Mouse (Mus musculus): ENCODE measurements at regions not wholly inside any gene's neighbourhood (a gene's known extent, or its start where the extent isn't known, plus 50 kb on each side); places are given as distances from the start of the nearest gene placed in this dataset.

- no peak for DNase-seq (ENCODE audit: low read depth, low spot score)
Observed at GRCm38 (mm10) chr10:17513756-17514155, 209.3 kb upstream of the Cited2 start.

GRCm38 (mm10) chr10:17516068-17516467, 206.9 kb upstream of the Cited2 start:
- DNase-seq (ENCODE audit: low read depth, low spot score), result no peak

- no peak for DNase-seq (ENCODE audit: low read depth, low spot score)
Observed at GRCm38 (mm10) chr10:17518423-17519175, 204.4 kb upstream of the Cited2 start.

DNA sequence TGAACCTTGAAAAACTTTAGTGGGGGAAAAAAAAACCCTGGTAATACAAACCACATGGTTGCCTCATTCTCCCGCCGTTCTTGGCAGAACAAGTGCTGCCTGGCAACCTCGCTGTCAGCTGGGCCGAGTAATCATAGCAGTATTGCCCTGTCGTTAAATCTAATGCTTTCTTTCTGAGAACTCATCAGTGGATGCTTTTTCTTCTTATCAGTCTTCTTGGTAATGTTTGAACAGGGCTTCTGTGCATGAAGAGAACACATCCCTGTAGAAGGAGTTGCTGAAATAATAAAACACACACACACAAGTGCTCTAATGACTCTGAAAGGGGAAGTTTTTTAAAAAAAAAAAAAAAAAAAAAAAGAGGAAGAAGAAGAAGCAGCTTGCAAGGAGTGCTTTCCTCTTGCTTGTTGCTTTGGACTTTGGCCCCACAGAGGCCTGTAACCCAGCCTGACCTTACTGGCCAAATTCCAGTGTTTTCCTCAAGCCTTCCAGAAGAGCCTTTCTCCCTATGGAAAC, 200.9 kb upstream of the Cited2 start:
- DNase-seq (ENCODE audit: low read depth, low spot score), result peak; percentile 5

DNA sequence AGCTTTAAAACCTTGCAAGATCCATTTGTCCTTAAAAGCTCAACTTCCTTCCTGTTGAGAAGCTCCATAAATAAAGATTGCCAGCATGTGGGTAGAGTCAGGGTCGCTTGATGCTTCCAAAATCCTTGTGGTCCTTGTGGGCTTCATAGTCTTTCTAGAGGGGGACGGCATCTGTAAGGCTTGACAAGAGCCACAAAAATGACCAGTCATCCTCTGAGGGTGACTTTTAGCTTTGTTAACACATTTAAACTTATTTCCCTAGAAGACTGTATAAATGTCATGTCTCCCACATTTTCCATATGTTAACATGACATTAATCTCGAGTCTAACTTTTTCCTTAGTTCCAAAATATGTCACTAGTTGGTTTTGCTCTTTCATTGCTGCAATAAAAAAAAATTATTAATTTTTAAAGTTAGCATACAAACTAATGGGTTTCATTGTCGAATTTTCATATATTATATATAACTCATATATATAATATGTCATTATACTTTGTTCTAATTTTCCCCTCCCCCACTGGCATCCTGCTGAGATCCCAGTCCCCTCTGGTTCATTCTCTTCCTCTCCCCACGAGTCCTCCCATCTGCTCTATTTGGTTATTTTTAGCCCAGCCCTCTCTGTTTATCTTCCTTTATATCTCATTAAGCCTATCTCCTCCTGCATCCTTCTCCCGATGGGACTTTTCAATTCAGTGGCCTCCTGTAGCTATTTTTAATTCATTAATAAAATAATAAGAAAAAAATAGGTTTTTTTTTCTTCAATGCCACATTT, 199.3 kb upstream of the Cited2 start:
- no peak for DNase-seq (ENCODE audit: low read depth, low spot score)

DNA sequence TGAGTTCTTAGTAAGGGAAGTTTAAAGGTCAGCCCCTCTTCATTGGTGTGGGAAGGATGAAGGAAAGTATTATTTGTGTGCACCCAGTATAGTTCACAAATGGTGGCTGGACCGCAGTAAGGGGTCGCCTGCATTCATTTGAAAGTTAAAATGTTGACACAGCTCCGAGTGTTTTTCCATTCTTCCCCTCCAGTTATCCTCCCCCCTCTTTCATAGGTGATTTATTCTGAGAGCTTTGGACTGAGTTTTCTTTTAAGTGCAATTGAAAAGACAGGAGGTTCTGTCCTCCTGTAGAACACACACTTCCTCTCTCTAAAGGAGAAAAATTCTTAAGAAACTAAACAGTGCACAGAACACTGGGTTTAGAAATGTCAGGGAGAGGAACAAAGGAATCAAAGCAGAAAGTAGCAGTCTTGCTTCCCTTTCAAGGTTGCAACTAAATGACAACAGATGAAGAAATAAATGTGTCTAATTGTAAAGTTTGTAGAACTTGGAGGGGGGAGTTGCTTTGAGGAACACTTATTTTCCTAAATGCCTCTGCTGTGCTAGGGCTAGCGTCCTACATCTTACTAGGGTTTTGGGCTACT, 195.8 kb upstream of the Cited2 start:
- no peak for DNase-seq (ENCODE audit: low read depth, low spot score)

DNA sequence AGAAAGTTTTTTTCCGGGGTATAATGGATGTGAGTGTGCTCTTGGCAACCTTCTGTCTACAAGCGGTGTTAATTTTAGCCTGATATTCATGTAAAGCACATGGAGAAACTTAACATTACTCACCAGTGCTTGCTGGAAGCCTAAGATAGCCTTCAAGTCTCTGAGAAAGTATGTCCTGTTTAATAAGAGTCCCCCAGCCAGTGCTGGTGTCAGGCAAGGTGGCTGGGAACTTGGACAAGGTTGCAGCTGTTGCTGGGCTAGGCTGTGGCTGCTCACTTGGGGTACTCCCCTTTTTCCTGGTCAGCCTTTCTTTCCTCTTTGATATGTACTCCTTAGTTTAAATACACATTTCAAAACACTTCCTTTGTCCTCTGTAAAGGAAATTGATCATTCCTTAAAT, 194.9 kb upstream of the Cited2 start:
- DNase-seq (ENCODE audit: low read depth, low spot score), result no peak

- no peak for DNase-seq (ENCODE audit: low read depth, low spot score)
Observed at GRCm38 (mm10) chr10:17528846-17529245, 194.2 kb upstream of the Cited2 start.

DNA sequence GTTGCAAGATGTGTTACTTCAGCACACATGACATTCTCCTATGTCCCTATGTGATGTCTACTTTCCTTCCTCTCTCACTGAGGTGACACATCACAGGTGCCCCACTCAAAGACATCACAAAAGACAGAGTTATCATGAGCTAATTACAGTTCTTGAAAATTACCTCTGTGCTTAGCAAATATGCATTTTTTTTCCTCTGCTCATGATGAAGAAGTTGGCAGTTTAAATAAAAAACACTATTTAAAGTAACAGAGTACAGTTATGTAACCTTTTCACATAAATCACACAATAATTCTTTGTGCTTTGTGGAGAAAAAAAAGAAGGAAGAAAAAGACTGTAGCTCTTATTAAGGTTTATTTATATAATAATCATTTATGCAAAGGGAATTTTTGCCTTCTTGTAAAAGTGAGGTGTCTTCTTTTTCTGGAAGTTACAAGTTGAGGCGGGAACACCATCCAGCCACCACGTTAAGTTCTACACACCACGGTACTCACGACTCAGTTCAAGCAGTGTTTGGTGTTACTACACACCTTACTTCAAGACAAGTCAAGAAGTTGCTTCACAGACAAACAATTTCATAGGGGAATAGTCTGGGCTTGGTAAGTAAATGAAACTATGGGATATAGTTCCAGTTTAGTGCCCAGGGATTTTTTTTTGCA, 193.0 kb upstream of the Cited2 start:
- DNase-seq (ENCODE audit: low read depth, low spot score), result no peak

- DNase-seq (ENCODE audit: low read depth, low spot score), result no peak
Observed at GRCm38 (mm10) chr10:17531021-17531420, 192.0 kb upstream of the Cited2 start.

- DNase-seq (ENCODE audit: low read depth, low spot score), result no peak
Observed at GRCm38 (mm10) chr10:17538944-17539533, 184.0 kb upstream of the Cited2 start.

DNA sequence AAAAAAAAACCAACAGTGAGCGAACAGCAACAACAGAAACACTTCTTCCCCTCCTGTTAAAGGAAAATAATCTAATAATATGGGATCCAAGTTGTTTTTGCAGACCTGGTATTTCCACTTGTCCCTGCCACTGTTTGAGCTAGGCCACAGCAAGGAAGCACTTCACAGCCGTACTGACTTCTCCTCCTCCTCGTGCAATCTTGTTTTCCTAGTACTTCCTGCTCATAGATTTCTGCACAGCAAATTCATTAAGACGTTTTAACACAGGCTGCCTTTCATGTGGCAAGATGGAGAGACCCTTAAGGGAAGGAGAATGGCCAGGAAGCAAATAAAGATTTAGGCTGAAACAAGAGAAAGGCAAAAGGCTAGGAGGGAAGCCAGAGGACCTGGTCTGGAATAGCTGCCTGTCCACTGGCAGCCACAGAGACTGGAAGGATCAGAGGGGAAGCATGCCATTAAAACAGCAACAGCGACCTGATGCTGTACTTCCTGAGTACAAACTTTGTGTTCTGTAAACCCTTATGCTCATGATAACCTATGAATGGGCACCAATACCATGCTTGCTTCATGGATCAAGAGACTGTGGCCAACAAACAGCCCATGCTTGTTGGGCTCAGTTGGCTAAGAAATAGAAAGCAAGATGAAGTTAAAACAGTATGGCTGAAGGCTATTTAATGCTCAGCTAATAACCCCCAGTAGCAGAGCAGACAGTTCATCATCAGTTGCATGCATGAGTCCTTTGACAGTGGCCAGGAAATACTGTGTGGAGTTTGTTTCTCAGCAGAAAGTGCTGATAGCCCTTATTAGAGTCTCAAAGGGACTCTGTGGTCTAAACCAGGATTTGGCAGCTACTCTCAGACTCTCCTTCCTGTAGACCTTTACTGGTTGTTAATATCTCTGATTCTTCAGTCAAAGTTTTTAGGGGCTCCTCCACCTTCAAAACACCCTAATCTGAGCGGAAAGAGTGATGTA, 182.3 kb upstream of the Cited2 start:
- DNase-seq (ENCODE audit: low read depth, low spot score), result no peak

DNA sequence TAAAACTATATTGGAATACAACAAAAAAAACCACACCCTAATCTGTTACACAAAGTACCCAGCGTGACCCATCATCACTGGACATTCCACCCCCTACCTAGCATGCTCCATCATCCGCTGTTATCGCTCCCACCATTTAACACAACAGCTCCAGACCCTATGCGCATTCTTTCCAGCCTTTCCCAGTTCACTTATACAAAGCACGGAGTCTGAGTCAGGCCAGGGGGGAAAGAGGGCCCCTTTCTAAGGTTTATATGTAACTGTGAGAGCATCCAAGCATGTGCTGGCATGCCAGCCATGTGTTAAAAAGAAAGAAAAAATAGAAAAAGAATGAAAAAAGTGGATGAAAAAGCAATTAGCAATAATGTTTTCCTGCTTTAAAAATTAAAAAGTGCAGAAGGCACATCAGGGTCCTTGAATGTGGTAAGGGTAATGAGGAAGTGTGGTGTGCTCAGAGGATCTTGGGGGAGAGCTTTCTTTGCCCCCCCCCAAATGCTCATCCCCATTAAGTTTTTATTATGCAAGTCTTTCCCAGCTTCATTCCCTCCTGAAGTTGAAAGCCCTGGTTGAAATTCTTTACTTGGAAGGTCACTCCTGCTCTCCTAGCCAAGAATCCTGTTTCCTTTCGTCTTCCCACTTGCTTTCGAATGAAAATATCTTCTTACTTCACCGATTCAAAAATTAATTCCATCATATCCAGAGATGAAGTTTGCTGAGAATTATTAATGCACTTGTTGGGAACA, 180.7 kb upstream of the Cited2 start:
- DNase-seq (ENCODE audit: low read depth, low spot score), result no peak

- DNase-seq (ENCODE audit: low read depth, low spot score), result no peak
Observed at GRCm38 (mm10) chr10:17542847-17543421, 180.1 kb upstream of the Cited2 start.

DNA sequence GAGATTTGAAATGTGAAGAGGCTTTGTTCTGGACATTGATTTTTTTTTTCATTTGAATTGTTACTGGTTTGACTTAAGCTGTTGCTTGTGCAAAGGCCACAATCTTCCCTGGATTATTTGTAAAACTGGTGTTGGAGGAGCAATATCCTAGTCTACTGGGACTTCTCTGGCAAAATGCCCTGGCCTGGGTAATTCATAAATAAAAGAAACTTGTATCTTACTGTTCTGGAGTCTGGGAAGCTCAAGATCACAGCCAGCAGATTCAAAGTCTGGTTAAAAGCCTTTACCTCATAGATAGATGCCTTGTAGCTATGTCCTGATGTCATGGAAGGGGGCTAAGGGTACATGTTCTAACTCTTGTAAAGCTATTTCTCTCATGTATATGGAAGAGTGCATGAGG, 177.7 kb upstream of the Cited2 start:
- no peak for DNase-seq (ENCODE audit: low read depth, low spot score)

DNA sequence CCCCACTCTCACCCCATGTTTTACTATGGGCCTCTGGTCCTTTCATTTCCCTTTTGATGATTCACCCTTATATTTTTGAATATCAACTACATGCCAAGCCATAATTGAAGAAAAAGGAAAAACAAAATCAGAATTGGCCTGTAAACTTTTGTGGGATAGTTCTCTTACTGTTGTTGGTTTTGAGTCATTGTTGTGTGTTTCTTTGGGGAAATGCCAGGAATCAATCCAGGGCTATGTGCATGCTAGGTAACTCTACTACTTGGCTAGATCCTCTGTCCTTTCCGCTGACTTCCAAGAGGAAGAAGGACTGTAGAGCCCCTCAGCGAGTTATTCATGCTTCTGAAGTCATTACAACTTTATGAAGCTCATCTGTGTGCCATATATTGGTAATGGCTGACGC, 175.0 kb upstream of the Cited2 start:
- no peak for DNase-seq (ENCODE audit: low read depth, low spot score)

- no peak for DNase-seq (ENCODE audit: low read depth, low spot score)
Observed at GRCm38 (mm10) chr10:17548629-17549580, 174.1 kb upstream of the Cited2 start.

Data from embryo, embryonic 11.5 days (tissue).